Mouse (Mus musculus) midbrain, embryonic 15.5 days (tissue): ENCODE measurements around the gene Wnt10a. TPM values are rescaled to one million over a fixed set of nuclear protein-coding genes. Genes with fewer than 3 reads are reported as not detected.

Source experiments
- ATAC-seq: fragments of 200-750 bp; cut with Nextera tagmentation; replicated peaks from 2 replicates; pipeline ENCODE4 v1.8.0; 2017; ENCODE audit warnings: moderate TSS enrichment
- H3K27ac ChIP-seq: fragments of 300-500 bp; sonication (generic); 2 replicates; pipeline ENCODE4 v1.5.1; 2015; ENCODE audit warnings: mild to moderate bottlenecking, inconsistent platforms
- H3K27me3 ChIP-seq: fragments of 300-500 bp; sonication (generic); replicated peaks from 2 replicates; pipeline ENCODE4 v1.6.1; 2015; ENCODE audit warnings: inconsistent platforms
- H3K36me3 ChIP-seq: fragments of 300-500 bp; sonication (generic); replicated peaks from 2 replicates; pipeline ENCODE4 v1.6.1; 2015; ENCODE audit warnings: inconsistent platforms
- H3K4me1 ChIP-seq: fragments of 300-500 bp; sonication (generic); 2 replicates; pipeline ENCODE4 v1.6.1; 2015; ENCODE audit warnings: inconsistent platforms
- H3K4me2 ChIP-seq: fragments of 300-500 bp; sonication (generic); 2 replicates; pipeline ENCODE4 v1.6.1; 2015; ENCODE audit warnings: inconsistent platforms, mild to moderate bottlenecking, moderate library complexity
- H3K4me3 ChIP-seq: fragments of 300-500 bp; sonication (generic); 2 replicates; pipeline ENCODE4 v1.5.1; 2015; ENCODE audit warnings: mild to moderate bottlenecking, inconsistent platforms
- H3K9ac ChIP-seq: fragments of 300-500 bp; sonication (generic); 2 replicates; pipeline ENCODE4 v1.6.1; 2015; ENCODE audit warnings: mild to moderate bottlenecking, inconsistent platforms
- H3K9me3 ChIP-seq: fragments of 300-500 bp; sonication (generic); 2 replicates; pipeline ENCODE4 v1.6.1; 2016; ENCODE audit warnings: inconsistent platforms
- WGBS: fragments of 180-500 bp; shearing (Covaris S2); methylation state at CpG from one replicate; pipeline ENCODE4 v1.1.7; 2015; ENCODE audit warnings: mixed read lengths; 5-methylcytosine and 5-hydroxymethylcytosine counted together
- polyA plus RNA-seq: library from polyadenylated mRNA; unstranded; fragments of >200 nt; fragmentation: Nextera tagmentation; extraction: Ambion mirVana; gene quantifications from 2 replicates; pipeline ENCODE4 v1.2.1, GENCODE M21; 2015

The Wnt10a gene
- polyA plus RNA-seq, 1 experiment from 2014 or later: 0.34 TPM

DNA sequence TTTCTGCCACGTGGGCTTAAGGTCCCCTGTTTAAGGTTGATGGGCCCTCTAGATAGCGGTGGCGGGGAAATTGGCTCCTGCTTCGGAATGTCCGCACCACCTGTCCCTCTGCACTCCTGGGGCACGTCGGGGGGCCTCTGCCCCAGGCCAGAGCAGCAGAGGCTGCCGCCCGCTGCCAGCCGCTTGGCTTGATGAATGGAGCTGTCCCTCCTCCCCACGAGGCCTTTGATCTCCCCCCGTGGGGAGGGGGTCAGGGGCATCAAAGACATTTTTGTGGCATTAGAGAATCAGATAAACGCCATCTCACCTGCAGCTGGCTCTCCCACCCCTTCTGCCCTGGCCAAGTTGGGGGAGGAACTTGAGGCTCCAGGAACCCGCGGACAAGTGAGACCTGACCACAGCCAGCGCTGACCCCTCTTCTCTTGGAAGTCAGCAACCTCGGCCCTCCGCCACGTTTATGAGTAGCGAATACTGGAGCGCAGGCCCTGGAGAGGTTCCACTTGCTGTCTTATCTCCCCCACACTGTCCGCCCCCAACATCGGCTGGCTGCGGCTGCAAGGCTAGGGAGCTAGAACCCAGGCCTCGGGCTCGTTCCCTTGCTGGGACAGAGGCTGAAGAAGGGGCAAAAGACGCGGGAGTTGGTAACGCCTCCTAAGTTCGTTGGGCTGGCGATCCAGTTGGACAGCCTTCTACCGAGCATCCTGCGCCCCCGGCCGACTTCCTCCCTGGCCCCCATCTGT is 20.4 kb upstream of the Wnt10a start:
- Histone ChIP-seq H3K27me3 (peaks cover 81% of the 10 kb centered on the region), H3K9me3 (no peaks in the 10 kb centered on the region), H3K4me1 (peaks cover 33% of the 10 kb centered on the region), H3K27ac (no peak overlapping the region), H3K4me2 (peak overlapping the region; percentile 94), H3K4me3 (peak overlapping the region; percentile 46), H3K9ac (peak overlapping the region; percentile 43; the same call in 1 of the 2 replicates), H3K36me3 (no peaks in the 10 kb centered on the region)
- under 1% methylated on average over 35 of the region's 35 CpGs for WGBS
- ATAC-seq: no peak

DNA sequence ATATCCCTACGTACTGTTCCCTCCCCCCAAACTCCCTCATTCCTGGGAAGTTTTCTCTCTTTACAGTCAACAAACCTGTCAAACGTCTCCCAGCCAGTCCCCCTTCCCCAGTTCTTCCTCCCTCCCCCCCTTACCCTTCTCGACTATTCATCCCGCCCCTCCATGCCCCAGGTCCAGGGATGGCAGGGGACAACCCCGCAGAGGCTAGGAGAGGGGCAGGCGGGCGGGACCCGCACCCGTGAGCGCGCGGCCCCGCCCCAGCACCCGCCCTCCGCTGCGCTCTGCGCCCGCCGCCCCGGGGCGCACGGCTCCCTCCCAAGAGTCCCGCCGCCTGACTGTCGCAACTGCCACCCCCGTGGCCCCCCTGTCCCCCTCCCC is 19.9 kb upstream of the Wnt10a start:
- Histone ChIP-seq H3K27me3 (peaks cover 86% of the 10 kb centered on the region), H3K27ac (no peak overlapping the region), H3K4me3 (peak overlapping the region; percentile 46), H3K9ac (peak overlapping the region; percentile 43; the same call in 1 of the 2 replicates), H3K4me2 (peak overlapping the region; percentile 94), H3K4me1 (peaks cover 33% of the 10 kb centered on the region), H3K9me3 (no peaks in the 10 kb centered on the region), H3K36me3 (no peaks in the 10 kb centered on the region)
- 1% methylated on average over 18 of the region's 26 CpGs for WGBS
- ATAC-seq: no peak

DNA sequence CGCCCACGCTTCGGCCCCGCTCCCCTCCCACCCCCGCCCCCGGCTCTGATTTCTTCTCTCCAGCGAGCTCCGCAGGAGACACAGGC is 19.6 kb upstream of the Wnt10a start, which contains the start of gene Wnt6:
Wnt6 (plus strand) TSS at position 48 of the 86 bp plus-strand sequence.
- H3K9me3 ChIP-seq: no peaks in the 10 kb centered on the region
- no peak within 1 kb of the TSS for H3K27ac ChIP-seq
- peaks cover 86% of the 10 kb centered on the region for H3K27me3 ChIP-seq
- 0% methylated on average over 1 of the region's 8 CpGs for WGBS
- peak within 1 kb of the TSS; percentile 94 for H3K4me2 ChIP-seq
- no peaks in the 10 kb centered on the region for H3K36me3 ChIP-seq
- H3K9ac ChIP-seq: peak within 1 kb of the TSS; percentile 43
- H3K4me1 ChIP-seq: peaks cover 33% of the 10 kb centered on the region
- peak within 1 kb of the TSS; percentile 46 for H3K4me3 ChIP-seq
- ATAC-seq: no peak

DNA sequence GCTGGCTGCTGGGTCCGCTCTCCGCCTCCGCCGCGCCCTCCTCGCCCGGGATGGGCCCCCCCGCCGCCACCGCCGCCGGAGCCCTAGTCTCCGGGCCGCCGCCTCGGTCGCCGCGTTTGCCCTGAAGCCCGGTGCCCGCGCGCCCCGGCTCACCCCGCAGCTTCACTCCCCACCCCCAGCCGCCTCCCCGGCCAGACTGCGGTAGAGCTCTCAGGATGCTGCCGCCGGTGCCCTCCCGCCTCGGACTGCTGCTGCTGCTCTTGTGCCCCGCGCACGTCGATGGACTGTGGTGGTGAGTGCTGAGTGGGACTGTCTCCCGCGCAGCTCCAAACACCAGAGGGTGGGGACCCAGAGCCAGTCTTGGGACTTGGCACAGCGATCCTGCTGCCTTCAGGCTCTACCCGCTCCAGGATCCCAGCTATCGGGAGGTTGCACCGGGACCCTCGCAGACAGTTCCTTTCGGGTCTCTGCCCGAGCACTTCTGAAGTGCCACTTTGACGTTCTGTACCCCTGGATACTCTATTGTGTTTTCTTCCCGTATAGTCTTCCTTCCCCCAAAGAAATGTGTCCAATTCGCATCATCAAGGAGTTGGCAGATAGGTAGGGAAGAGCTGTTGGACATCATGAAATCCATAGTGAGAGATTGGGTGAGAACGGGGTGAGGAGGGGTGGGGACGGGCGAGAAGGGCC is 19.2 kb upstream of the Wnt10a start:
- Histone ChIP-seq H3K9ac (peak overlapping the region; percentile 43), H3K4me3 (peak overlapping the region; percentile 46), H3K9me3 (no peaks in the 10 kb centered on the region), H3K27me3 (peaks cover 86% of the 10 kb centered on the region), H3K4me2 (peak overlapping the region; percentile 94), H3K36me3 (no peaks in the 10 kb centered on the region), H3K27ac (no peak overlapping the region), H3K4me1 (peaks cover 33% of the 10 kb centered on the region)
- no peak for ATAC-seq
- 1% methylated on average over 48 of the region's 51 CpGs for WGBS

DNA sequence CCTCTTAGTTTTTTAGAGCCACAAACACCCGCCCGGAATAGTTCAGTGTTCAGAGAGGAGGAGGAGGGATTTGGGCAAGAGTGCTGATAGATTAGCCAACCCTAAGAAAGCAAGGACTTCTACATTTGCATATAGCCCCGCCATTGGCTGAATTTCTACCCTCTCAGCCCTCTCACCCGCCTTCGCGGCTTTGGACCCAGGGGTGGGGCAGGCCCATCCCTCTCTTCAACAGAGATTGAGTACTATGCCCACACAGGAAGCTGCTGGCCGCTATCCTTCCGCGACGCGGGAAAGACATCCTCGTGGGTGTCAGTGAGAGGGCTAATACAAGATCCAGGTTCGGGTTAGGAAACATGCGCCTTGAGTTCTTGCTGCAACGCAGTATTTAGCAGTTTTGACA is 18.2 kb upstream of the Wnt10a start:
- WGBS: under 1% methylated on average over 15 of the region's 15 CpGs
- peaks cover 33% of the 10 kb centered on the region for H3K4me1 ChIP-seq
- peak; percentile 78 for ATAC-seq

DNA sequence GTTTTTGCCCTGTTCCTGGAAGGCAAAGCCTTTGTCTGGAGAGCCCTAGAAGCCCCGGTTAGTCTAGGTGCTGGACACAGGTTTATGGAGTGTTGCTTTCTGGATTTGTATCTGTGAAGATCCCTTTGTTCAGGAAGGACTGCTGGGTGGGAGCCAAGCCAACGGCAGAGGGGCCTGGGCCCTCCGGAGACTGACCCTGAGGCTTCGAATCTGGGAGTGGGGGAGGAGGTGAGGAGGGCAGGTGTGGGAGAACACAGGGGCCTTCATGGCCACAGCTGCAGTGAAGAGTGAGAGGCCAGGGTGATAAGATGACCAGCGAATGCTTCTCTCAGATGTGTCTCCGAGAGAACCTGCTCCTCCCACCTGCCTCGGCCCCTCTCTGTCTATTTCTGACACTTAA is 17.3 kb upstream of the Wnt10a start:
- Histone ChIP-seq H3K9ac (no peak overlapping the region), H3K27ac (no peak overlapping the region)
- no peak for ATAC-seq

More for the DNA sequence above, 18.2 kb upstream of the Wnt10a start:
- H3K9ac ChIP-seq: no peak overlapping the region
- H3K4me2 ChIP-seq: peak overlapping the region; percentile 94
- H3K36me3 ChIP-seq: no peaks in the 10 kb centered on the region
- H3K9me3 ChIP-seq: no peaks in the 10 kb centered on the region
- 0 out of 2 replicates have a peak overlapping the region, but pooled peaks have one; percentile 12 for H3K4me3 ChIP-seq
- H3K27me3 ChIP-seq: peaks cover 82% of the 10 kb centered on the region
- H3K27ac ChIP-seq: no peak overlapping the region

DNA sequence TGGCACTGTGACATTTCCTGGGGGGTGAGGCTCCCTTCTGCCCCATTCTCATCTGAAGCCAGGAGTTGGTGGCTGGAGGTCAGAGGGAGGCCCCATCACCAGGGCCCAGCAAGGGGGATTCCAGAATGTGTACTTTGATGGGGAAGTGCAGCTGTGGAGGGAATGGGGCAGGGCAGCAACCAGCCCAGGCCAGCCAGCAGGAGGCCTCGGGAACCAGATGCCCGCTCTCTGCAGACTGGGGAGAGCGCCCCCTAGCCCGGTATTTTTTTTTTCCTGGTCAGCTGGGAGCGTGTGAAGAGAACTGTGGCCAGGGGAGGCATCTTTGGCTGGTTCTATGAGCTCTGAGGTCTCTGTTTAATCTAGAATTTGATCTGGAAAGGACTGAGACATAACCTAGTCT is 15.5 kb upstream of the Wnt10a start:
- Histone ChIP-seq H3K27ac (no peak overlapping the region), H3K36me3 (no peaks in the 10 kb centered on the region), H3K4me1 (peaks cover 24% of the 10 kb centered on the region), H3K9me3 (no peaks in the 10 kb centered on the region), H3K9ac (no peak overlapping the region), H3K4me2 (no peak overlapping the region), H3K27me3 (peaks cover 75% of the 10 kb centered on the region), H3K4me3 (no peak overlapping the region)
- 4% methylated on average over 5 of the region's 5 CpGs for WGBS
- ATAC-seq: no peak

More for the DNA sequence above, 17.3 kb upstream of the Wnt10a start:
- Histone ChIP-seq H3K4me2 (no peak overlapping the region), H3K9me3 (no peaks in the 10 kb centered on the region), H3K27me3 (peaks cover 81% of the 10 kb centered on the region), H3K4me3 (no peak overlapping the region), H3K4me1 (peaks cover 33% of the 10 kb centered on the region), H3K36me3 (no peaks in the 10 kb centered on the region)
- WGBS: 16% methylated on average over 7 of the region's 7 CpGs

DNA sequence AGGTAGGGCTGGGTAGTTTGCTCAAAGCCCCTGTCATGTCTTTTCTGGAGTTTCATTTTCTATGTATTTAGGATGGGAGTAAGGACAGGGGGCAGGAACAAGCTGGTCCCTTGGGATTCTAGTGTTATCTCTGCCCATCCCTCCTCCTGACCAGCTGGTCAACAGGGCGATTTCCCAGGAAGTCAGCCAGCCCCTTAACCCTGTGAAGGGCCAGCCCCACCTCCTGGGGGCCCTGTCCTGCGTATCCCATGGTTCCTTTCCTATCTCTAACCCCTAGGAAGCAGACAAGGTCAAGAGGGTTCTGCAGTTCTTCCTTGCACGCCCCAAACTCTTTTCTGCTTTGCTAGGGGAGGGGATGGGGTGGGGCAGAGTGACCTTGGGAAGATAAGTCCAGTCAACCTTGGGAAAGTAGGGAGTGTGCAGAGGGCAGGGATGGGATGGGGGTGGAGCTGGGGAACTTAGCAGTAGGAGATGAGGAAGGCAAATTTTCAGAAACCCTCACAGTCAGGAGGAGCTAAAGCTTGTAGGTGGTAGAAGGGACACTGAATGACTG is 12.3 kb upstream of the Wnt10a start:
- no peak overlapping the region for H3K27ac ChIP-seq
- WGBS: 32% methylated on average over 3 of the region's 3 CpGs
- no peaks in the 10 kb centered on the region for H3K36me3 ChIP-seq
- no peaks in the 10 kb centered on the region for H3K9me3 ChIP-seq
- H3K4me3 ChIP-seq: no peak overlapping the region
- no peak overlapping the region for H3K4me2 ChIP-seq
- H3K27me3 ChIP-seq: peaks cover 76% of the 10 kb centered on the region
- H3K4me1 ChIP-seq: peaks cover 12% of the 10 kb centered on the region
- no peak overlapping the region for H3K9ac ChIP-seq
- ATAC-seq: no peak

DNA sequence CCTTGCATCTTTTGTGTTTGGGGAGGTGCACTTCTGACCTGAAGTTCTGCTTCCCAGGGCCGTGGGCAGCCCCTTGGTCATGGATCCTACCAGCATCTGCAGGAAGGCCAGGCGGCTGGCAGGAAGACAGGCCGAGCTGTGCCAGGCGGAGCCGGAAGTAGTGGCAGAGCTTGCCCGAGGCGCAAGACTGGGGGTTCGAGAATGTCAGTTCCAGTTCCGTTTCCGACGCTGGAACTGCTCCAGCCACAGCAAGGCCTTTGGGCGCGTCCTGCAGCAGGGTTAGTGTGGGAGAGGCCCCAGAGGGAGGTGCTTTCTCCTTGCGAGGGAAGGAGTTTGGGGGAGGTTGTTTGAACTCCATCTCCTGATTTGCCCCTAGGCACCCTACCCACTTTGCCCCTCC is 9.3 kb upstream of the Wnt10a start:
- Histone ChIP-seq H3K27me3 (peaks cover 81% of the 10 kb centered on the region), H3K4me2 (no peak overlapping the region), H3K36me3 (no peaks in the 10 kb centered on the region), H3K9ac (no peak overlapping the region), H3K4me1 (peaks cover 18% of the 10 kb centered on the region), H3K4me3 (no peak overlapping the region), H3K27ac (no peak overlapping the region), H3K9me3 (no peaks in the 10 kb centered on the region)
- WGBS: 18% methylated on average over 14 of the region's 14 CpGs
- no peak for ATAC-seq

DNA sequence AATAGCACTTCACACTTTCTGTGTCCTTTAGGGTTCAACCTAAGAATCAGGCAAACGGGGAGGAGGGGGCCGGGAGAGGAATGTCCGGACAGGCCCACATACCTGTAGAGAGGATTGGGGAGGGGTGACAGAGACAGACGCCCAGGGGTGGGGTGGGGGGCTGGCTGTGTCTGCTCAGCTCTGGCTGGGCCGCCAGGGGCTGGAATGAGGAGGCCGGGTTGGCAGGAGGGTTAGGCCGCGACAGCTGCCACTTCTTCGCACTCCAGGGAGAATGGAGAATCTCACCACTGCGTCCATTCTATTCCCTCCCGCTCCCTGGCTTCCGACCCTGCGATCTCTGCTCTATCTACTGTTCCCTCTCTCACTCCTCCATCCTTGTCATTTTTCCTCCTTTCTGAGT is 7.8 kb upstream of the Wnt10a start:
- Histone ChIP-seq H3K4me2 (peak overlapping the region; percentile 68), H3K9me3 (no peaks in the 10 kb centered on the region), H3K9ac (no peak overlapping the region), H3K4me3 (peak overlapping the region; percentile 45), H3K4me1 (peaks cover 18% of the 10 kb centered on the region), H3K36me3 (no peaks in the 10 kb centered on the region), H3K27me3 (peaks cover 86% of the 10 kb centered on the region), H3K27ac (no peak overlapping the region)
- 1% methylated on average over 13 of the region's 13 CpGs for WGBS
- 0 out of 2 replicates have a peak, but pooled peaks have one; percentile 25 for ATAC-seq

DNA sequence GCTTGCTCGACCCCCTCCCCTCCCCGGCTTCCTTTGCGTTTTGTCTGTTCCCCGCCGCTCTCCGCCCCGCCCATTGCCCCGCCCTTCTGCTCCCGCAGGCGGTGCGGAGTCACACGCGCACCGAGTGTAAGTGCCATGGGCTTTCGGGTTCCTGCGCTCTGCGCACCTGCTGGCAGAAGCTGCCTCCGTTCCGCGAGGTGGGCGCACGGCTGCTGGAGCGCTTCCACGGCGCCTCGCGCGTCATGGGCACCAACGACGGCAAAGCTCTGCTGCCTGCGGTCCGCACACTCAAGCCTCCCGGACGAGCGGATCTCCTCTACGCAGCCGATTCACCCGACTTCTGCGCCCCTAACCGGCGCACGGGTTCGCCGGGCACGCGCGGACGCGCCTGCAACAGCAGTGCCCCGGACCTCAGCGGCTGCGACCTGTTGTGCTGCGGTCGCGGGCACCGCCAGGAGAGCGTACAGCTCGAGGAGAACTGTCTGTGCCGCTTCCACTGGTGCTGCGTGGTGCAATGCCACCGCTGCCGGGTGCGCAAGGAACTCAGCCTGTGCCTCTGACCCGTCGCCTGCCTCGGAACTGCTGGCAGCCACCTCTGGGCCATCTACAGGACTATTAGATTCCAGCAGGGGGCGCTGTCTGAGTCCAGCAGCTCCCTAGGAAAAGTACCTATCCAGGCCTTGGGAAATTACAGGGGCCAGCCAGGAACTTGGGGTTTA is 7.1 kb upstream of the Wnt10a start:
- H3K9ac ChIP-seq: 0 out of 2 replicates have a peak overlapping the region, but pooled peaks have one; percentile 15
- no peak overlapping the region for H3K27ac ChIP-seq
- under 1% methylated on average over 67 of the region's 67 CpGs for WGBS
- peak overlapping the region; percentile 68 for H3K4me2 ChIP-seq
- peak overlapping the region; percentile 45 for H3K4me3 ChIP-seq
- H3K4me1 ChIP-seq: peaks cover 18% of the 10 kb centered on the region
- no peaks in the 10 kb centered on the region for H3K36me3 ChIP-seq
- H3K27me3 ChIP-seq: peaks cover 87% of the 10 kb centered on the region
- ATAC-seq: peak; percentile 48
- no peaks in the 10 kb centered on the region for H3K9me3 ChIP-seq

DNA sequence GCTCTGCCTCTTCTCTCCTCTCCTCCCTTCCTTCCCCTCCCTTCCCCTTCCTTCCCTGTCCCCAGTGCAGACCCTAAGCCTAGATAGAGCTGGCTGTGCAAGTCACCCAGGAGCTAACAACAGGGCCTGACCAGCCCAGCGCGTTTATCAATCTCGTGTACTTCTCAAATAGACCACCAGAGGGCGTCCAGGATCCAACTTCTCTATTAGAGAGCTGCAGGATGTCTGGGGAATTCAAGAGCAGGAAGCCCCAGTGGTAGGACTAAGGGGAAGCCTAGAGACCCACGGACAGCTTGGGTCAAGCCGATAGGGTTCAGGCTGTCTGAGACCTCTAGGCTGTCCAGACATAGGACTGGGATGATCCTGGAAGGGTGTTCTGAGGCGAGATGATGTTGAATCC is 3.5 kb upstream of the Wnt10a start:
- 7% methylated on average over 7 of the region's 7 CpGs for WGBS
- Histone ChIP-seq H3K27me3 (peaks cover 91% of the 10 kb centered on the region), H3K27ac (no peak overlapping the region), H3K9me3 (no peaks in the 10 kb centered on the region), H3K4me3 (no peak overlapping the region), H3K4me2 (no peak overlapping the region), H3K9ac (no peak overlapping the region), H3K4me1 (peaks cover 27% of the 10 kb centered on the region), H3K36me3 (no peaks in the 10 kb centered on the region)
- peak; percentile 24; the same call in 1 of the 2 replicates for ATAC-seq
